Mouse (Mus musculus): ENCODE results near the gene 4930470P17Rik.
A peak's percentile ranks its signal among the peaks of the same experiment; 100 is the strongest.

Gene 4930470P17Rik

GRCm38 (mm10) chr2:170578588-170578987 is 23.2 kb downstream of the 4930470P17Rik start:
- DNase-seq (ENCODE audit: extremely low spot score) = no peak

DNA sequence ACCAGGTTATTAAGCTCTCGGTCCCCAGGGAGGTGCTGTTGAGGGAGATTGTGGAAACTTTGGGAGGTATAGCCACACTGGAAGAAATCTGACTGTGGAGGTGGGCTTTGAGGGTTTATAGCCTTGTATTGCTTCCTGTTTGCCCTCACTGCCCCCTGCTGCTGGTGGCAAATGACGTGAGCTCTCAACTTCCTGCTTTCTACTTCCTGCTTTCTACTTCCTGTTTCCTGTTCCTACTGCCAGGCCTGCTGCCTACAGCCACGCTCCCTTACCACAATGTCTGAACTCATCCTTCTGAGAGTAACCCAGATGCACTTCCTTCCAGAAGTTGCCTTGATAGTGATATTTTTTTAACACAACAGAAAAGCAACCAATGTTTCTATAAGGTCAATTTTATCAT is 24.3 kb downstream of the 4930470P17Rik start:
- no peak for DNase-seq (ENCODE audit: extremely low spot score)

DNA sequence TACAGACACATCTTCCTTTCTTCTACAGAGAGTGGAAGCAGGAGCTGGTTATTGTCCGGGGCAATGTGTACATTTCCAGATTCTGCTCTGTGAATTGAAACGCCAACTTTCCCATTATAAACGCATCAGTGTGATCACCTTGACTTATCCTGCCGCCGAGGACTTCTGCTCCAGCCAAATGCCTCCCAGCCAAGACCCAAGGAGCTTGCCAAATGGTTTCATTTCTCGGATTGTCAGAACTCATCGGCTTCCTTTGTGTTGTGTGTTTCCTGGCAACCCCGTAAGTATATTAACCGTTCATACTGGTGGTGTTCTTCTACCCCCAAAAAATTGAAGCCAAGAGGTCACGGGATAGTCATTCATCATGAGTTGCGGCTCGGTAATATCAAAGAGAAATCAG is 25.7 kb downstream of the 4930470P17Rik start:
- no peak for DNase-seq (ENCODE audit: extremely low spot score)

DNA sequence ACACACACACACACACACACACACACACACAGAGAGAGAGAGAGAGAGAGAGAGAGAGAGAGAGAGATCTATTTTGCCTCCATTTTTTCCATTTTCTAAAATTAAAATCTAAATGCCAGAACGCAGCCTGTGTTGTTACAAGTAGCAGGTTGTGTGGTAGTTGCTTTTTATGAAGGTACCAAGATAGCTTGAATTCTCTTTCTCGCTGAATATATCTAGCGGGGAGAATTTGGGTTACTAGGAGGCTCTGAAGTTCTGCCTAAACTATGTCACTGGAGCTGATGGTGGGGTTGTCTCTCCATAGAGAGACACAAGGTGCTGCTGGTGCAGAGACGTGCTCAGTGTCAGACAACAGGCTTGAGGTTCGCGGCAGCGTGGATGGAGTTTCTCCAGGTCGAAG is 36.8 kb downstream of the 4930470P17Rik start:
- no peak for DNase-seq (ENCODE audit: extremely low spot score)

- no peak for DNase-seq (ENCODE audit: extremely low spot score)
Measured at GRCm38 (mm10) chr2:170563956-170564855, 37.6 kb downstream of the 4930470P17Rik start.

DNA sequence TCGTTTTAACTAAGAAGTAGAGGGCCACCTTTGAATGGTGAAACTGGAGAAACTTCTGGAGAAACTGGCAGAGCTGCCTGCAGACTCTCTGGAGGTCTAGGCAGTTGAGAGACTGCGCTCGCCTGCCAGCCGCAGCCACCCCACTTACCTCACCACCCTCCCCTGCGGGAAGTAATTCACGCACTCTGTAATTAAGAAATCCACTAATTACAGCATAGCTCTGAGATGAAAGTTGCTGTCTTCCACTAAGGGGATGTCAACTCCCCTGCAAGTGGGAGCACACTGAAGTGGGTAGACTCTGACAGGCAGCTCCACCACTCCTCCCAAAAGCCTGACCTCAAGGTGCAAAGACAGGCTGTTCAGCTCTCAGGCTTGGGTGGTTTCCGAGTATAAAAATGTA is 49.7 kb downstream of the 4930470P17Rik start:
- DNase-seq (ENCODE audit: extremely low spot score) = no peak

DNA sequence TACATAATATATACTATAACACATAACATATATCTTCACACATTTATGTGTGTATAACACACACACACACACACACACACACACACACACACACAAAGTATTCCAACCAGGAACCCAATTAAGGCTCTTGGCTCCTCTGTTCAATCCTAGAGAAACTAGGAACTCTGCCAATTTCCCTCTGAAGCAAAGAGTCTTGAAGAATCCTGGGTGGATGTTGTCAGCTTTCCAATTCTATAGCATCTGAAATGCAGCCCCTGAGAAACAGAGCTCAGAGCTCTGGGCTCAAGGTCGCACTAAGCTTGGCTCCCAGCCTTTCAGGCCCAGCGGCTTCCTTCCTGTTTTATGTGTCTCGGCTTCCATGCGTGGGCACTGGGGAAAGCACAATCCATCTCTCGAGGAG is 51.6 kb downstream of the 4930470P17Rik start:
- no peak for DNase-seq (ENCODE audit: extremely low spot score)

DNA sequence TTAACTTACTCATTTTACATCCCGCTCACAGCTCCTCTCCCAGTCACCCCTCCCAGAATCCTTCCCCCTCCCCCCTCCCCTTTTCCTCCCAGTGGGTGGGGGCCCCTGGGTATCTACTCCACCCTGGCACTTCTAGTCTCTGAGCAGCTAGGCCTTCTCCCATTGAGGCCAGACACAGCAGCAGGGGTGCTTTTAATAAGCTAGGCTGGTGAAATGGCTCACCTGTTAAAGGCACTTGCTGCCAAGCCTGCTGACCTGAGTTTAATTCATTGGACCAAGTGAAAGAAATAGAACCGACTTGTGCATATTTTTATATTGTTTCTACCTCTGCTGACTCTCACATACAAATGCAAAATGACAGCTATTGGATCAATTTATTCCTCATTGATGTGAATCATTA is 52.7 kb downstream of the 4930470P17Rik start:
- no peak for DNase-seq (ENCODE audit: extremely low spot score)

DNA sequence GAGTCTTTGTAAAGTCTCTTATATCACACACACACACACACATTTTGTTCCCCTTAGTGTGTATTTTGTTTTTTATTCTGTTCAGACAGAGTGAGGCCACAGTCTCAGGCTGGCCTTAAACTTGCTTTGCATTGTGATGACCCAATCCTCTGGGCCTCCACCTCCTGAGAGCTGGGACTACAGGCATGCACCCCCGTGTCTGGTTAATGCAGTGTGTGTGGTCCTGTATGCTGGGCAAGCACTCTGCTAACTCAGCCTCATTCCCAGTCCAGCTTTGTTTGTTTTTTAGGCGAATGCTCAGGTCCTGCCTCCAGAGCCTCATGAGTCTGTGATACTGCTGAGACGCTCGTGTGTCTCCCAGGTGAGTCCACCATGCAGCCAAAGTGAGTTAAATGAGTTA is 53.8 kb downstream of the 4930470P17Rik start:
- DNase-seq (ENCODE audit: extremely low spot score) = peak; percentile 56

GRCm38 (mm10) chr2:170547526-170547925 is 54.3 kb downstream of the 4930470P17Rik start:
- peak; percentile 68 for DNase-seq (ENCODE audit: extremely low spot score)

GRCm38 (mm10) chr2:170545745-170546144 is 56.1 kb downstream of the 4930470P17Rik start:
- DNase-seq (ENCODE audit: extremely low spot score) = no peak

DNA sequence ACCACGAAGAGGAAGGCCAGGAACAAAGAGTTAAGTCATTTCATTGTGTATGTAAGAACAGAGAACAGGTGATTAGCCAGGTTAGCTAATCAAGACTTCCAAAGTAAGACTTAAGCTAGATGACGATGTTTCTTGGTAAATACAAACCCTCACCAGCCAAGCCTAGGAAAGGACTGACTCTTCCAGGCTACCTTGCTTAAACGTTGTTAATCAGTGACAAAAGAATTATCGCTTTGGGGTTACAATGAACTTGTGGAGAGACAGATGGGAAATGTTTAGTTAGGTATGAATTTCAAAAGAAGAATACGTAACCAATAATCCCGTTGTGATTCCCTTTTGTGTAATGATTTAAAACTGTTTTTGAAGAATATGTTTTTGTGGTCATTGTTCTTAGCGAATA is 56.9 kb downstream of the 4930470P17Rik start:
- DNase-seq (ENCODE audit: extremely low spot score) = no peak

- DNase-seq (ENCODE audit: extremely low spot score) = no peak
Measured at GRCm38 (mm10) chr2:170544159-170544558, 57.7 kb downstream of the 4930470P17Rik start.

GRCm38 (mm10) chr2:170543625-170544024 is 58.2 kb downstream of the 4930470P17Rik start:
- no peak for DNase-seq (ENCODE audit: extremely low spot score)

GRCm38 (mm10) chr2:170539211-170539610 is 62.6 kb downstream of the 4930470P17Rik start:
- no peak for DNase-seq (ENCODE audit: extremely low spot score)

DNA sequence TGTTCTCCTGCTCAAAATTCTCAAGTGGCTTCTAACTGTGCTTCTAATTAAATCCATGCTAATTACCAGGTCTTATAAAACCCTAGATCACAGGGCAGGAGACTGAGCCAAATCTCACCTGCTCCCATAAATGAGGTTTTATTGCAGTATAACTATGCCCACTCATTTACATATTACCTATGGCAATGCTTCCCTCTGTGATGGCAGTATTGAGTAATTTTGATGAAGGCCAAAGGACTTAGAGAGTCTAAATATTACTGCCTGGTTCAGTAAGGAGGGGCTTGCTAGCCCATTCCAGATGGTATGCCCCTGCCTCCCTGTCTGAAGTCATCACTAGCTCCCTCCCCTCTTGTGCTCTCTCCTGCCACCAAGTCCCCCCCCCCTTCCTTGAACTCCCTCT is 66.0 kb downstream of the 4930470P17Rik start:
- DNase-seq (ENCODE audit: extremely low spot score) = no peak

DNA sequence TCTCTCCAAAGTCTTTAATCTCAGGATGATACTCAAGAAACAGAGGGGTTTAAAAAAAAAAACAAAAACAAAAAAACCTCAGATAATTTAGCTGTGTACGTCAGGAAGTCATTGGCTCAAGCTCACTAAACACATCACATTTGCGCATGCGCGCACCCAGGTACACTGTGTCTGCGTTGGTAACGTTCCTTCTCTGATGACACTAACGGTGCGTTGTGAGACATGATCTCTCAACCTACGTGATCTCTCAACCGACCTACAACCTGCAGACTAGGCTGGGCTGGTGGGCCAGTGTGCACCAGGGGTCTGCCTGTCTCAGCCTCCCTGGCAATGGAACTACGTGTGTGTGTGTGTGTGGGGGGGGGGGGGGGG is 67.0 kb downstream of the 4930470P17Rik start:
- no peak for DNase-seq (ENCODE audit: extremely low spot score)

DNA sequence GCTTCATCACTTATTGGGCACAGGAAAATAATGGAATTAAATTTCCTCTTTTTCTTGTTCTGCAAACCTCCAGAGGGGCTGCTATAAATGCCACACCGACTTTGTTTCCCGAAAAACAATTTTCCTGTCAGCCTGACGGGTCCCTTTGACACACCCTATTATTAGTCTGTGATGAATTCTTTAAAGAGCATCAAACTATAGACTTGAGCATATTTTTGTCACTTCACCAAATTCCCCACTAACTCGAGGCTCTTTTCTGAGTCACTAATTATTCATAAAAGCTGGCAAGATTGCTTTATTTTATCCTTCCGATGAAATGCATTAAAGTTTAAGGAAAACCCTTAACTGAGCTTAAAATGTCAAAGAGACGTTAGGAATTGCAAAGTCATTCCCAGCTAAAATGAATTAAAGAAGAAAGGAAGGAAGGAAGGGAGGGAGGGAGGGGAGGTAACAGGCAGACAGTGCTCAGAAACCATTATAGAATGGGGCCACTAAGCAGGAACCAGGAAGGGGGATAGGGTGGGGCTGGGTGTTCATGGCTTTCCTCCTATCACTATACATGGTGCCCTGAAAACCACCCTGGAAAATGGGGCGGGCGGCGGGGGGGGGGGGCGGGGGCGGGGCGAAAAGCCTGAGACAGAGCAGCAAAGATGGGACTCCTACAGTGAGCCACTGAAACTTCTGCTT is 67.6 kb downstream of the 4930470P17Rik start:
- DNase-seq (ENCODE audit: extremely low spot score) = no peak

GRCm38 (mm10) chr2:170530256-170530655 is 71.6 kb downstream of the 4930470P17Rik start:
- no peak for DNase-seq (ENCODE audit: extremely low spot score)

DNA sequence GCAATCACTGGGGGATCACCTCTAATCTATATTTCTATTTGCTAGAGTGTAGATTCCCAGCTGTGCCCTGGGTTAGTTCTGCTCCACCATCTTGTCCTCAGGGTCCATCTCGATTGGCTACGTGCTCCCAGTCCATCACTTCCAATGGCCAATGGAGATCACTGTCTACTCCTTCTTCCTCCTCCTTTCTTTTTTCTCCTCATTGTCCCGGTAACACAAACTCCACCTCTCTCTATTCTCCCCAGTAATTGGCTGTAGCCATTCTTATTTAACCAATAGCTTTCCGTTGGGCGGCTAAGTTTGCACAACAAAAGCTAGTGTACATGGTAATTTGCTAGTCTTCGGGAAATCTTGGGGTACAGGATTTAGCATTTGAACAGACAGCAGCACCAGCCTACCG is 72.1 kb downstream of the 4930470P17Rik start:
- DNase-seq (ENCODE audit: extremely low spot score) = no peak

All from embryo, embryonic 9.5 days (tissue).